Mouse (Mus musculus): ENCODE results near the gene Pip5k1c. TPM values are rescaled to one million over a fixed set of nuclear protein-coding genes. Genes with fewer than 3 reads are reported as not detected.

Pip5k1c gene
- 81.0 TPM for polyA plus RNA-seq (2017; shearing (Covaris generic))

DNA sequence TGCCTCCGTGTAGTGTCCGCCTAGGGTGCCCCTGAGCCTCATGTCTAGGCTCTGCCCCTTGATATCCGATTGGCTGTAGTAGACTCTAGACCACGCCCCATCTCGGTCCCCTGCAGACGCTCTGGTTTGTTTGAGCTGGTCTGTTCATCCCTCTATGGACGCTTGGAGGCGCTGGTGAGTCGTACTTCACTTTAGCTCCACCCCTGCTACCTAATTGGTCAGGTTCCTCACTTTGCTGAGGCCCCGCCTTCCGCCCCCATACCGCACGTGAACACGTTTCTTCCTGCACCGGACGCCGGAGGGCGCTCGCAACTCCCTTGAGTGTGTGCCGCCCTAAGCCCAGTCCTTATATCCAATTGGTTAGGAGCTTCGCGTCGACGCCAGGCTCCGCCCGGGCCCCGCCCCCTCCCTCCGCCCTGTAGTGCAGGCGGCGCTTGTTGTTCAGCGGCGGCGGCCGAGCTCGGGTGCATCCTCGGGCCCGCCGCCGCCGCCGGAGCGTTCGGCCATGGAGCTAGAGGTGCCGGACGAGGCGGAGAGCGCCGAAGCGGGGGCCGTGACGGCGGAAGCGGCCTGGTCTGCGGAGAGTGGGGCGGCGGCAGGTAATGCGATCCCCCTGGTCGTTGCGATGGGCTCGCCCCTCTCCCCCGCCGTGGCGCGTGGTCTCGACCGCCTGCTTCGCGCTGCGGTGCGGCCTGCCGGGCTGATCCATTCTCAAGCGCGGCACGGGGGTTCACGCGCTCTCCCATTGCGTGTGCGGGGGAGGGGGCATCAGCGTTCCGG, at the start of gene Pip5k1c:
Gene Pip5k1c (plus strand): TSS at position 410 of the 780 bp plus-strand sequence.

DNA sequence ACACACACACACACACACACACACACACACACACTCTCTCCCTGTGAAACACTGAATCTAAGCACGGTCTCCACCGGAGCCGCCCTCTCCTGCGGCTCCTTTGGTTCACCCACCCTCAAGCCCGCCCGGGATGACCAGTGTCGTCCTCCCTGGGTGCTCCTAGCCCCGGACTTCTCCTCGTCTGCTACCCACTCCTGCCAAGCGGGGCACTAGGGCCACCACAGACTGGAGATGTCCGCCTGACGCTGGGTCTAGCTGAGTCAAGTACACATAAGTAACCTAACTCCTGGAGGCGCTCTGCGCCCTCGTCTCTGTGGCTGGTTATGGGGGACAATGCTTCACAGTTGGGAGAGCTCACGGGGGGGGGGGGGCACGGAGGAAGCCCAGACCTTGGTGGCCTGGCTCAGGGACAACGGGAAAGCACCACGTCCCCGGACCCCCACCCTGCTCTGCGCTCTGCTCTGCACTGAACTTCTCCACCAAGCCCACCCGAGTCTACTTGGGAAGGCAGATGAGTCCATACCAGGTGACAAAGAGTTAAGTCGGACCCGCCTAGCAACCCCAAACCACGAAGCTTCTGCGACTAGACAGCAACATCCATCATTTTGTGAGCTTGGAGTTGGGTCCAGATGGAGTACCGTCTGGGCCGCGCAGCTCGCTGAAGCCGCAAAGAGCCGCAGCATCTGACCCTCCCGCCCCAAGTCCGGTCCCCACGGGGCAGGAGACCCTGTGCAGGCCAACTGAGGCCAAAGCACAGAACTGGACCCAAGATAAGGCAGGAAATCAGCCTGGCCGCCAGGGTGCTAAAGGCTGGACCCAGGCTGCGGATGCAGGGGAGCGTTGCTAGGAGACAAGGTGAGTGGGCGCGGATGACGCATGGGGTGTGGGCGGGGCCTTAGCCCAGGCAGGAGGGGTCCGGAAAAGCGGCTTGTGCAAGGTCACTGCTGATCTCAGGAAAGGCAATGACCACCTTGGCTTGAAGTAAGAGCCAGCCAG, 40.0 kb upstream of the Pip5k1c start, which contains the start of gene Matk:
Gene Matk (plus strand): TSS at position 512 of the 996 bp plus-strand sequence.

DNA sequence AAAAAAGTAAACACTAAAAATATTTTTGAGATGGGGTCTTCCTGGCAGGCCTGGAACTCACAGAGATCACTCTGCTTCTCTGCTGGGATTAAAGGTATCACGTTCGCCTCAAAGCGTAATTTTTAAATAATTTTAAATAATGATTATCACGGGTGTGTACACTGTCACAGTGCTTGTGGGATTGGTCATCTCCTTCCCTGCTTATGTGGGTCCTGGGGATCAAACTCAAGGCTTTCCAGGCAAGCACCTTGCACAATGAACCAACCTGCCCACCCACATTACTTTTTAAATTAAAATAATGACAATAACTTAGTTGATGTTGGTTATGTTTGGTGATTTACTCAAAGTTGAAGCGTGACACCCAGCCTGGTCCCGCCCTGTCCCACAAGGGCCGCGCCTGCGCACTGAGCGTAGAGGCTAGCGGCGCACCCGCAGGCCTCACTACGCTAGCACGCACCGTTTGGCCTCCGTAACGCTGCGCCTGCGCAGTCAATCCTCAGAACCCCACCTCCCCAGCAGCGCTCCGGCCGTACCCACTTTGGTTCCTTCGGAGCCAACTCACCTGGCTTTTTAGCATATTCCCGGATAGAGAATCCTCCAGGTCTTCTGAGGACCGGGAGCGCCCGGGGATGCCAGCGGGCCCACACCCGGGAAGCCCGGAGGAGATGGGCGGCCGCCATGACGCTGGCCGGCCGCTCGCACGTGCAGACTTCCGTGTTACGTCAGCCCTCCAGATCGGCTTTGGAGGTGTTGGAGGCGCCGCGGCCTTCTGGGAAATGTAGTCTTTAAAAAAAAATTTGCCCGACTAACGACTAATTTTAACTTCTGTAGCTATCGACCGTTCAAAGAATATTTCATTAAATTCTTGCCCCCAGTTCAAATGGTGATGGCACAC, 26.3 kb upstream of the Pip5k1c start, which contains the start of the genes Mrpl54 and Apba3:
Gene Mrpl54 (minus strand): TSS at position 724 of the 895 bp plus-strand sequence.
Gene Apba3 (plus strand): TSS at position 750 of the 895 bp plus-strand sequence.

DNA sequence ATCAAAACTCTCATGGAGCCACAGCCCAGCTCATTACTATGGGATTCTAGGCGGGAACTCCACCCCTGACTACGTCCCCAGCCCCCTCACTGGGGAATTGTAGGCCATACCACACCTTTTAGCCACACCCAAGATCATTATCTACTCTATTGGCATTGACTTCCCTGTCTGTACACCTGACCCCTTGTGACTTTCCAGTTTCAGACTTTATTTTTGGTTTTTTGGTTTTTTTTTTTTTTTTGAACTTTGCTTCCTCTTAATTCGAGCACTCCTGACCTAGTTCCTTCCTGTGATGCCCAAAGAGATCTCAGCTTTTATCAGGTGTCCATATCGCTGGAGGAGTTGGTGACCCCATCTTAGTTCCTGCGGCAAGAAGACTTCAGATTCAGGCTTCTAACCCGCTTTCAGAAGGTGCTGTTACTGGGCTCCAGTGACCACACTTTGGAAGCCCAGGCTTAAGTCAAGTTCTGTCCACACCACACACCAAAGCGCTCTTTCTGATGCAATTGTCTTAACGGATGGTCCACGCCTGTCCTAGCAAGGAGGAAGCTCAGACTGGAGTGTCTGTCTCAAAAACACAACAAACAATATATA, 1.2 kb upstream of the Pip5k1c start, which contains the start of gene Tjp3:
Gene Tjp3 (minus strand): TSS at position 71 of the 594 bp plus-strand sequence.

DNA sequence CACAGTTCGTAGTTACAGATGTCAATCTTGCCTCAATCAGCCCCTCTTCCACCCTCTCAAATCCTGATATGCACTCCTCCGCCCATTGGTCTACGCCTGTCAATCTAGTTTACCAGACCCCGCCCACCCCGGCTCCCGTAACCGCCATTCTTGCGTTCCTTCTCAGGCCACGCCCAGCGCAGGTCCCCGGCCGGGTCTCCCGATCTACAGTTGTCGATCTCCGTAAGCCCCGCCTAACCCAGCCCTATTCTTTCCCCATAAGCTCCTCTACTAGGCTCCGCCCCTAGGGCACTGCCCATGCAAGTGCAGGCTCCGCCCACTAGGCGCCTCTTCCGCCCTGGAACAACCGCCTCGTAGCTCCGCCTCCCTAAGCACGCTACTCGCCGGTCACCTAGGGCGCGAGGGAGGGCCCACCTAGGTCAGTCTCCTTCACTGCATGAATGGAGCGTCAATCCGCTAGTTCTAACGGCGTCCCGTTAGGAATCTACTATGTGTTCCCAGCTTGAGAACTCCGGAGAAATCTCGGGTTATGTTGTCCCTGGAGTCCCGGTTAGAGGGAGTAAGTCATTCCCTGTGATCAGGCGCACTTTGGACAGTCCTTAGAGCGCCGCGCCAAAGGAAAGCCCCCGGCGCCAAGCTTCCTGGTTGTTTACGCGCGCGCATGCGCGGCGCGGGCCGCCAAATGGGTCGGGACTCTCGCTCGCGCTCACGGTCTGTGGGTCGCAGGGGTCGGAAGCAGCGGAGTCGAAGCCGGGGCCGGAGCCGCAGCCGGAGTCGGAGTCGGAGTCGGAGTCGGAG, 28.0 kb downstream of the Pip5k1c start, which contains the start of gene Cactin:
Gene Cactin (plus strand): TSS at position 554 of the 798 bp plus-strand sequence.

DNA sequence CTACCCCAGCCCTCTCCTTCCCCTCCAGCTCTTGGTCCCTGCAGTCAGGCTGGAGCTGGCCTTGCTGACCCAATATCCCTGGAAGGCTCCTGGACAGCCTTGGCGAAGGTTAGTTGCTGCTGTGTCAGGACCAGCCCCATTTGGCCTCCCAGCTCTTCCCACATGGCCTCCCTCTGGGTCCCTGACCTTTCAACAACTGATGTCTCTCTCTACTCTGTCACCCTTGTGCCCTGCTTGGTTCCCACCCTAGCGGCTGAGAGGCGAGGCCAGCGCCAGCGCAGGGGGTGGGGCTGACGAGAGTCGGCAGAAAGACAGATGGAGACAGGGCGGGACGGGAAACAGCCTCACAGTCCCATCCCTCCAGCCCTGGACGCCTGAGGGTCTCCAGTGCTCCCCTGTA, 35.6 kb downstream of the Pip5k1c start, which contains the start of gene Tbxa2r:
Gene Tbxa2r (plus strand): TSS at position 346 of the 400 bp plus-strand sequence.

DNA sequence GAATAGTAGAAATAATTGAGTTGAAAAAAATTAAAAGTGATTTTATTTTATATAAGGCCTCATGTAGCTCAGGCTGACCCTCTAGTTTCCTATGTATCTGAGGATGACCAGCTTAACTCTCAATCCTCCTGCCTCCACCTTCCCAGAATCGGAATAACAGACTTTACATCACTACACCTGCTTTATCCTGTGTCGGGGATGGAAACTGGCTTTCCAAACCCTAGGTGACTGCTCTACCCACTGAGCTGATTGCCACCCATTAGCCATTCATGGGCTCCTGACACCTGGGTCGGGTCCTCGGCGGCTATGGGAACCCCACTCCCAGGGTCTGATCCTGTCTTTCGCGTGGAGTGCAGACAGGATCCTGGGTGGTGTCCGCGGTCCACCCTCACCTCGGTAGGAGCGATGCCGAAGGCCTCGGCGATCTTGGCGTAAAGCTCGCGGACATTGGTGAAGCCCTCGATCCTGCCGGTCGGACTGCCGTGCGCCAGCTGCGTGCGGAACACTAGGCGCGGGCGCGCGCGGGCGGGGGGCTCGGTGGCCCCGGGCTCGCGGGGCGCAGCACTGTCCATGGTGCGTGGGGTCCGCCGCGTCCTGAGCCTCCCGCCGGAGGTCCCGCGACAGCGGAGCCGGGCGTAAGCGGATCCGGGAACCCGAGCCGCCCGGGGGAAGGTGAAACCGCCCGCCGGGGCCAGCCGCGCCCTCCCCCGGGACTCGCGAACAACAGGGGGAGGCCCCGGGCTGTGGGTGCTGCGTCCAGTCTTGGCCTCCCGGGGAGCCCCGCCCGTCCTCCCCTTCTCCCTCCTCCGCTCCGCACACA, 50.1 kb downstream of the Pip5k1c start, which contains the start of gene Gipc3:
Gene Gipc3 (minus strand): TSS at position 581 of the 820 bp plus-strand sequence.

DNA sequence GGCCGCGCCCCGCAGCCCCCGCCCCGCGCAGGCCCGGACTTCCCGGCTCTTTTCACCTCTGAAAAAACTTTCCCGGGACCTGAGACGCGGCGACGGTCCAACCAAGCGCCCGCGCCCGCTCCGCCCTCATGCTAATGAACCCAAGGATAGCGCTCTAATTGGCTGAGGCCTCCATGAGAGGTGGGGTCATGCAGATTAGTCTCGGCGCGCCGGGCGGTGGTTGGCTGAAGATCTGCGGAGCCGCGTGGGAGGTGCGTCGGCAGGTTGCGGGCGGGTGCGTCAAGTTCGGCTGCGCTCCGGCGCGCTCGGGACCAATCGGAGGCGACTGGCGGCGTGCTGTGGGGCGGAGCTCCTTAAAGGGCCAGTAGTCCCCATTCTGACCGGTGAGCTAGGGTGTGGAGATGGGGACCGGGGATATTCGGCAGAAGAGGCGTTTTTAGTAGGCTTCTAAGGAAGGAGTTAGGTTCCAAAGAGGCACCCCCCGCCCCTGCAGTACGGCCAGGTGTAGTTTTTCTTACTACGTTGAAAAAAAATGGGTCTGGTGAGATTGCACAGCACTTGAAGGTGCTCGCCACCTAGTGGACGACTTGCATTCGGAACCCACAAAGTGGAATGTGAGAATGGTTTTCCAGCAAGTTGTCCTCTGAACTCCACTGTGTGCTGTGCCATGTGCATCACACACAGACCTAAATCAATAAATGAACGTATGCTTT, 57.7 kb downstream of the Pip5k1c start, which contains the start of gene Hmg20b:
Gene Hmg20b (minus strand): TSS at position 130 of the 713 bp plus-strand sequence.

DNA sequence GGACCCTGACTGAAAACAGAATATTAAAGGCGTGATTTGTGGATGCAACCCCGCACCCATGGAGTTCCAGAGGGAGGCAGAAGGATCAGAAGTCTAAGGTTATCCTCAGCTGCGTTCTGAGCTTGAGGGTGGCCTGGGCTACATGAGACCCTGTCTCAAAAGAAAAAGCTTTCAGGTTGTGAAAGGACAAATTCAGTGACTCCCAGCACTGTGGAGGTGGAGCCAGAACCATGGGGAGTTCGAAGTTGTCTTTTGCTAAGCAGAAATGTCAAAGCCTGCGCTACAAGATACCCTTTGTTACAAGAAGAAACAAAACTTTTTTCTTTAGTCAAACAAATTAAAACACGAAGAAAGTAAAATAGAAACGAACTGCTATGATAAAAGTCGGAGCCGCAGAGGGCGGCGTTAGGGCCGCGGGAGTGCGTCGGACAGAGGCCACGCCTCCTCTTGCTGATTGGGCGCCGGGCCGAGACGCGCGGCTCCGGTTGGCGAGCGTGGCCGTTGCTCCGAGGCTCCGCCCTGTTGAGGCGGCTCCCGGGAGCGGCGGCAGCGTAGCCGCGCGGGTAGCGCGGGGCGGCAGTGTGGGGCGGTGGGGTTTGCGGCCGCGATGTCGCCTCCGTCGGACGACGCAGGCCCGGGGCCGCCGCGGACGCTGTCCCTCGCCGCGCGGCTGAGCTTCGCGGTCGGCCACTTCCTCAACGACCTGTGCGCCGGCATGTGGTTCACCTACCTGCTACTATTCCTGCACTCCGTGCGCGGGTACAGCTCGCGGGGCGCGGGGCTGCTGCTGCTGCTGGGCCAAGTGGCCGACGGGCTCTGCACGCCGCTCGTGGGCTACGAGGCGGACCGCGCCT, 64.5 kb downstream of the Pip5k1c start, which contains the start of gene Mfsd12:
Gene Mfsd12 (plus strand): TSS at position 501 of the 854 bp plus-strand sequence.

DNA sequence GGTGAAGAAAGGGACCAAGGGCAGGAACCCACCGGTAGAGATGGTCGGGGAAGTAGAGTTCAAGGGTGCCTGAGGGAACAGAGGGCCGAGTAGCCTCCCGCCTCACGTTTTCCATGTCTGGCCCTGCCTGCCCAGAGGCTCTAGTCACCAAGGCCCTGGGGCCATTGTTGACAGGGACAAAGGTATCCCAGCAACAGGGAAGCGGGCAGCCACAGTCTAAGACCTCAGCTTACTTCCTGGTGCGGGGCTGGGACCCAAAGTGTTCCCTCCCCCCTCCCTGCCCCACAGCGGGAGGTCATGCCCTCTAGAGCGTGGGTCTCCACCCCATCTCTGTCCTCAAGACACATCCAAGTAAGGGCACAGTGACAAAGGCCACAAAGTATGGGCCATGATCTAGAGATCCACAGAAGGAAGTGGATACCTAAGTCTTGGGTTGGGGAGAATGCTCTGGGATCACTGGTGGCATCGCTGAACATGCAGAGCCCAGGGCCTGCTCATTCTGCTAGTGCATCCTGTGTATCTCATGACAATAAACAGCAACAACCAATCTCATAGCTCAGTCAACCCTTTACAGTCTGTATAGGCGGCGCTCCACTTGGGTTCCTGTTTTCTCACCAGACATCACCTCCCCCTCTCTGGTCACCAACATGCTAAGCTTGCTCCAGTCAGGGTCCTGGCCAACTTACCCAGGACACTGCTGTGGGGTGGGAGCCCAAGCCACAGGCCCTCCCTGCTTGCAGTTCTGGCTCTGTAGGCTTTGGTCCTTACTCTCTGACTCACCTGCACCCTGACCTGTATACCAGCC, 73.1 kb downstream of the Pip5k1c start, which contains the start of gene 4930404N11Rik:
Gene 4930404N11Rik (minus strand): TSS at position 145 of the 805 bp plus-strand sequence.

Other genes with a start within 250 kb of the Pip5k1c start
- gene Sgta, start 232.8 kb upstream of the Pip5k1c start, polyA plus RNA-seq (2017; shearing (Covaris generic)): 64.8 TPM
- 6.2 TPM for gene Thop1, start 222.9 kb upstream of the Pip5k1c start, polyA plus RNA-seq (2017; shearing (Covaris generic))
- gene Creb3l3, start 194.1 kb upstream of the Pip5k1c start, polyA plus RNA-seq (2017; shearing (Covaris generic)): not detected
- gene Map2k2, start 187.0 kb upstream of the Pip5k1c start, polyA plus RNA-seq (2017; shearing (Covaris generic)): 147 TPM
- gene Zbtb7a, start 157.7 kb upstream of the Pip5k1c start, polyA plus RNA-seq (2017; shearing (Covaris generic)): 74.9 TPM
- 39.4 TPM for gene Pias4, start 125.0 kb upstream of the Pip5k1c start, polyA plus RNA-seq (2017; shearing (Covaris generic))
- 872 TPM for gene Eef2, start 116.3 kb upstream of the Pip5k1c start, polyA plus RNA-seq (2017; shearing (Covaris generic))
- 90.2 TPM for gene Dapk3, start 110.0 kb upstream of the Pip5k1c start, polyA plus RNA-seq (2017; shearing (Covaris generic))
- 0.70 TPM for gene 4930442H23Rik, start 109.1 kb upstream of the Pip5k1c start, polyA plus RNA-seq (2017; shearing (Covaris generic))
- 0.21 TPM for gene Nmrk2, start 90.9 kb upstream of the Pip5k1c start, polyA plus RNA-seq (2017; shearing (Covaris generic))
- 5.9 TPM for gene Atcay, start 62.1 kb upstream of the Pip5k1c start, polyA plus RNA-seq (2017; shearing (Covaris generic))
- gene Zfr2, start 59.8 kb upstream of the Pip5k1c start, polyA plus RNA-seq (2017; shearing (Covaris generic)): 5.5 TPM
- 59.6 TPM for gene Matk, start 40.0 kb upstream of the Pip5k1c start, polyA plus RNA-seq (2017; shearing (Covaris generic))
- gene Mrpl54, start 26.0 kb upstream of the Pip5k1c start, polyA plus RNA-seq (2017; shearing (Covaris generic)): 146 TPM
- 40.4 TPM for gene Apba3, start 26.0 kb upstream of the Pip5k1c start, polyA plus RNA-seq (2017; shearing (Covaris generic))
- gene Tjp3, start 1.4 kb upstream of the Pip5k1c start, polyA plus RNA-seq (2017; shearing (Covaris generic)): 10.0 TPM
- gene Cactin, start 28.1 kb downstream of the Pip5k1c start, polyA plus RNA-seq (2017; shearing (Covaris generic)): 42.4 TPM
- 14.6 TPM for gene Tbxa2r, start 35.8 kb downstream of the Pip5k1c start, polyA plus RNA-seq (2017; shearing (Covaris generic))
- gene Gipc3, start 50.3 kb downstream of the Pip5k1c start, polyA plus RNA-seq (2017; shearing (Covaris generic)): not detected
- 27.3 TPM for gene Hmg20b, start 57.5 kb downstream of the Pip5k1c start, polyA plus RNA-seq (2017; shearing (Covaris generic))
- gene Mfsd12, start 64.5 kb downstream of the Pip5k1c start, polyA plus RNA-seq (2017; shearing (Covaris generic)): 3.1 TPM
- not detected for gene 4930404N11Rik, start 72.9 kb downstream of the Pip5k1c start, polyA plus RNA-seq (2017; shearing (Covaris generic))
- gene Fzr1, start 85.6 kb downstream of the Pip5k1c start, polyA plus RNA-seq (2017; shearing (Covaris generic)): 46.9 TPM
- gene Dohh, start 91.5 kb downstream of the Pip5k1c start, polyA plus RNA-seq (2017; shearing (Covaris generic)): 41.2 TPM
- 1.6 TPM for gene Gm48551, start 91.5 kb downstream of the Pip5k1c start, polyA plus RNA-seq (2017; shearing (Covaris generic))
- 1.6 TPM for gene Gm48552, start 96.0 kb downstream of the Pip5k1c start, polyA plus RNA-seq (2017; shearing (Covaris generic))
- 1.1 TPM for gene Smim24, start 100.1 kb downstream of the Pip5k1c start, polyA plus RNA-seq (2017; shearing (Covaris generic))
- gene Nfic, start 162.7 kb downstream of the Pip5k1c start, polyA plus RNA-seq (2017; shearing (Covaris generic)): 17.9 TPM
- gene Celf5, start 189.7 kb downstream of the Pip5k1c start, polyA plus RNA-seq (2017; shearing (Covaris generic)): not detected
- 104 TPM for gene Ncln, start 203.4 kb downstream of the Pip5k1c start, polyA plus RNA-seq (2017; shearing (Covaris generic))
- 64.0 TPM for gene S1pr4, start 207.2 kb downstream of the Pip5k1c start, polyA plus RNA-seq (2017; shearing (Covaris generic))
- 89.2 TPM for gene Gna15, start 231.3 kb downstream of the Pip5k1c start, polyA plus RNA-seq (2017; shearing (Covaris generic))